Mouse (Mus musculus): ENCODE data around the gene Cyp2t4. TPM values are rescaled to one million over a fixed set of nuclear protein-coding genes. Genes with fewer than 3 reads are reported as not detected.

The Cyp2t4 gene
- polyA plus RNA-seq, 1 experiment from 2014 or later = 0.33 TPM

DNA sequence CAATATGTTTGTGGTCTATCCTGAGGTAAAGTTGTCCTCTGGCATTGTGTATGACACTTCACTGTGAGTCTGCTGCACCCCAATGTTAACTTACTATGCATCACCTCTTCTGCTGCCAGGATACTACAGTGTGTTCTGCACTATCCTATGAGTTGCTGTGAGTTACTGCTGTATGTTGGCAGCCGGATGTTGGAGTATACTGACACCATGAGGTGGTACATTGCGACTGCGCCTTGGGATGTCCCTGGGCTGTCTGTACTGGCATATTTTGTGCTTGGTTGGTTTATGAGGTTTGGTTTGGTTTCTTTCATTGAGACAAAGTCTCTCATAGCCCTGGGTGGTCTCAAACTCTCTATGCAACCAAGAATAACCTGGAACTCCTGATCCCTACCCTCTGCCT lies 25.4 kb upstream of the Cyp2t4 start:
- no peaks in the 10 kb centered on the region for H3K4me1 ChIP-seq (replicated peaks; ENCODE audit: control insufficient read depth, insufficient read depth, low read length)
- no peaks in the 10 kb centered on the region for H3K27me3 ChIP-seq (replicated peaks; ENCODE audit: control insufficient read depth, insufficient read depth, low read length)
- H3K27ac ChIP-seq (ENCODE audit: low read length) = no peak overlapping the region
- no peaks in the 10 kb centered on the region for H3K36me3 ChIP-seq (ENCODE audit: control insufficient read depth, insufficient read depth)
- 50% methylated on average over 3 of the region's 3 CpGs for WGBS
- no peaks in the 10 kb centered on the region for H3K9me3 ChIP-seq (ENCODE audit: control insufficient read depth, low read length)
- no peak overlapping the region for H3K9ac ChIP-seq (replicated peaks; ENCODE audit: low read depth, low read length)
- no peak for ATAC-seq
- H3K4me2 ChIP-seq (ENCODE audit: low read length) = no peak overlapping the region
- H3K4me3 ChIP-seq (replicated peaks; ENCODE audit: low read length) = no peak overlapping the region

DNA sequence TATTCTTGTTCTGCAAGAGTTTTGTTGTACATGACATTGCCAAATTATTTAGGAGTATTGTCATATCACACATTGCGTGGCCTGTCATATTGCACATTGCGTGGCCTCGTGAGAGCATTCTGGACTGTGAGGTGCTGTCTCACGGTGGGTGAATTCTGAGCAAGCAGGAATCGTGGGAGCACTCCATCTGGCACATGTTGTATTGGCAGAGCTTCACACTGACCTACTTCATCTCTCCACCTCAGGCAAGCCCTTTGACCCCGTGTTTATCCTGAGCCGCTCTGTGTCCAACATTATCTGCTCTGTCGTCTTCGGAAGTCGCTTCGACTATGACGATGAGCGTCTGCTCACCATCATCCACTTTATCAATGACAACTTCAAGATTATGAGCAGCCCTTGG lies 24.6 kb upstream of the Cyp2t4 start:
- Histone ChIP-seq H3K4me2 (ENCODE audit: low read length) (no peak overlapping the region), H3K27me3 (replicated peaks; ENCODE audit: control insufficient read depth, insufficient read depth, low read length) (no peaks in the 10 kb centered on the region), H3K4me3 (replicated peaks; ENCODE audit: low read length) (no peak overlapping the region), H3K4me1 (replicated peaks; ENCODE audit: control insufficient read depth, insufficient read depth, low read length) (no peaks in the 10 kb centered on the region), H3K27ac (ENCODE audit: low read length) (no peak overlapping the region), H3K36me3 (ENCODE audit: control insufficient read depth, insufficient read depth) (no peaks in the 10 kb centered on the region), H3K9me3 (ENCODE audit: control insufficient read depth, low read length) (no peaks in the 10 kb centered on the region), H3K9ac (replicated peaks; ENCODE audit: low read depth, low read length) (no peak overlapping the region)
- 95% methylated on average over 13 of the region's 13 CpGs for WGBS
- no peak for ATAC-seq

DNA sequence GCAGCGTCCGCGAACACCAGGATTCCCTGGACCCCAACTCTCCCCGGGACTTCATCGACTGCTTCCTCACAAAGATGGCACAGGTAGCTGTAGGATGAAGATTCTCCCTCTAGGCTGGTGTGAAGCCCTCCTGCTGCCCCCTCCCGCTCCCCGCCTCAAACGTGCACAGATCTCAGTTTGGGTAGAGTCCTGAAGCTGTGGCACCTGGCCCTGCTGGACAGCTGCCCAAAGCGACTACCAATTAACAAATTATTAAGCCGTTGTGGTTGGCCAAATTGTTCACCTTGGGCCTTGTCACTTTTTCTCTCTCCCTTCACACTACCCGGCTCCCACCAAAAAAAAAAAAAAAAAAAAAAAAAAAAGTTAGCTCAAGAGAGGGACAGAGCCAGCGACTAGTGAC lies 23.7 kb upstream of the Cyp2t4 start:
- no peaks in the 10 kb centered on the region for H3K27me3 ChIP-seq (replicated peaks; ENCODE audit: control insufficient read depth, insufficient read depth, low read length)
- no peak overlapping the region for H3K27ac ChIP-seq (ENCODE audit: low read length)
- no peak overlapping the region for H3K4me3 ChIP-seq (replicated peaks; ENCODE audit: low read length)
- H3K9ac ChIP-seq (replicated peaks; ENCODE audit: low read depth, low read length) = no peak overlapping the region
- no peaks in the 10 kb centered on the region for H3K4me1 ChIP-seq (replicated peaks; ENCODE audit: control insufficient read depth, insufficient read depth, low read length)
- H3K9me3 ChIP-seq (ENCODE audit: control insufficient read depth, low read length) = no peaks in the 10 kb centered on the region
- no peak overlapping the region for H3K4me2 ChIP-seq (ENCODE audit: low read length)
- WGBS = 89% methylated on average over 12 of the region's 12 CpGs
- ATAC-seq = no peak
- H3K36me3 ChIP-seq (ENCODE audit: control insufficient read depth, insufficient read depth) = no peaks in the 10 kb centered on the region

DNA sequence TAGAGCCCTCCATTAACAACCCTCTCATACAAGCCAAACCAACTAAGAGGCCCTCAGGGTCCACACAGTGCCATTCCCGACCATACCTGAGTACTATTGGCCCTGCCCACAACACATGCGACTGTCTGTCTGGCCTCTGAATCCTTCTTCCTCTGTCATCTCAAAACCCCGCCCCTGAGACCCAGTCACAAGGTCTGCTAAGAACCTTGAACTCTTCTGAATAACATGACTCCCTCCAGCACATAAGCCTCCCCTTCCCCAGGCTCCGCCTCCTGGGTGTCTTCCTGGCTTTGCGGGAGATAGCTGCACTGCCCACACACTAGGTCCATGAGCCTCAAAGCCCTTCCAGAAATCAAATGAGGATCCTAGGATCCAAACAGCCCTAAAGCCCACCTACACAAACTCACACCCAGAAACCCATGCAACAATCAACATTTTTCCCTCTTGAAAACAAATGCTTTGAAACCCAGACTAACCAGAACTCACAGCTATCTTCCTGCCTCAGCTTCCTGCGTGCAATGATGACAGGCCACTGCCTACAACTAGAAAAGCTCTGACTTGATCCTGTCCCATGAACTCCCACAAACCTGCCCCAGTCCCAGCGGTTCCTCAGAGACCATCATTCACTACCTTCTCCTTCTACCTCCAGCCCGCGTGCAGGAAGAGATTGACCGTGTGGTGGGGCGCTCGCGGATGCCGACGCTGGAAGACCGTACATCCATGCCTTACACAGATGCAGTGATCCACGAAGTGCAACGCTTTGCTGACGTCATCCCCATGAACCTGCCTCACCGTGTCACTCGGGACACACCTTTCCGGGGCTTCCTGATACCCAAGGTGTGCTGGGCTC lies 22.8 kb upstream of the Cyp2t4 start:
- no peak overlapping the region for H3K4me2 ChIP-seq (ENCODE audit: low read length)
- WGBS = 90% methylated on average over 22 of the region's 22 CpGs
- no peak overlapping the region for H3K4me3 ChIP-seq (replicated peaks; ENCODE audit: low read length)
- no peak for ATAC-seq
- H3K4me1 ChIP-seq (replicated peaks; ENCODE audit: control insufficient read depth, insufficient read depth, low read length) = no peaks in the 10 kb centered on the region
- H3K9ac ChIP-seq (replicated peaks; ENCODE audit: low read depth, low read length) = no peak overlapping the region
- no peaks in the 10 kb centered on the region for H3K9me3 ChIP-seq (ENCODE audit: control insufficient read depth, low read length)
- H3K27me3 ChIP-seq (replicated peaks; ENCODE audit: control insufficient read depth, insufficient read depth, low read length) = no peaks in the 10 kb centered on the region
- no peaks in the 10 kb centered on the region for H3K36me3 ChIP-seq (ENCODE audit: control insufficient read depth, insufficient read depth)
- H3K27ac ChIP-seq (ENCODE audit: low read length) = no peak overlapping the region

DNA sequence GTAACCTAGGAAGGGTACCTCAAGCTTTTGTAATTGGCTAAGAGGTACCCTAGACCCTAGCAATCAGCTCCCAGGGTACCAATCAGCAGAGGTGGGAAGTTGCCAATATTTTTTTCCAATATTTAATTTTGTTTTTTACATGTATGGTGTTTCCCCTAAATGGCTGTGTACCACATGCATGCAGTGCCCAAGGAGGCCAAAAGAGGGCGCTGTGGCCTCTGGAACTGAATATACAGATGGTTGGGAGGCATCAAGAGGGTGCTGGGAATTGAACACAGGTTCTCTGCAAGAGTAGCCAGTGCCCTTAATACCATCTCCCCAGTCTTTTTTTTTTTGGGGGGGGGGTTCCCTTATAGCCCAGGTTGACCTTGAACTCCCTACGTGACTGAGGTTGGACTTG lies 22.1 kb upstream of the Cyp2t4 start:
- 54% methylated on average over 2 of the region's 2 CpGs for WGBS
- Histone ChIP-seq H3K4me1 (replicated peaks; ENCODE audit: control insufficient read depth, insufficient read depth, low read length) (no peaks in the 10 kb centered on the region), H3K4me3 (replicated peaks; ENCODE audit: low read length) (no peak overlapping the region), H3K9ac (replicated peaks; ENCODE audit: low read depth, low read length) (no peak overlapping the region), H3K9me3 (ENCODE audit: control insufficient read depth, low read length) (no peaks in the 10 kb centered on the region), H3K4me2 (ENCODE audit: low read length) (no peak overlapping the region), H3K27ac (ENCODE audit: low read length) (no peak overlapping the region), H3K36me3 (ENCODE audit: control insufficient read depth, insufficient read depth) (no peaks in the 10 kb centered on the region), H3K27me3 (replicated peaks; ENCODE audit: control insufficient read depth, insufficient read depth, low read length) (no peaks in the 10 kb centered on the region)
- ATAC-seq = no peak

DNA sequence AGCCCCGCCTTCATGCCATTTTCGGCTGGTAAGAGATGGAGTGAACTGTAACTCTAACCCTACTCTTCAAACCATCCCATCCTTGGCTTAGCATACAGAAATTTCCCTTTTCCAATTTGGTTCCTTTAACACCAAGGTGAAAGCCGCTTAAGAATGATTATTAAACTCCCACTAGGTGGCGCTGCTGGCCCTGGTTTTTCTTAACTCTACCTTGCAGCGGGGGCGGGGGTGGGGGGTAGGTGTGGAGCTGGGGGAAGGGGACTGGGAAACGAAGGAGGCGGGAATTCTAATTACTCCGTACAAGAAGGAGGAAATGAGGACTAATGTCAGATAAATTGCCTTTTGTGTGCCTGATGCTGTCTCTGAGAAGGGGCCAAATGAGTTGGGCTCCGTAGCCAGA lies 20.9 kb upstream of the Cyp2t4 start:
- Histone ChIP-seq H3K4me3 (replicated peaks; ENCODE audit: low read length) (no peak overlapping the region), H3K27ac (ENCODE audit: low read length) (no peak overlapping the region), H3K4me1 (replicated peaks; ENCODE audit: control insufficient read depth, insufficient read depth, low read length) (no peaks in the 10 kb centered on the region), H3K9me3 (ENCODE audit: control insufficient read depth, low read length) (no peaks in the 10 kb centered on the region), H3K36me3 (ENCODE audit: control insufficient read depth, insufficient read depth) (no peaks in the 10 kb centered on the region), H3K27me3 (replicated peaks; ENCODE audit: control insufficient read depth, insufficient read depth, low read length) (no peaks in the 10 kb centered on the region), H3K4me2 (ENCODE audit: low read length) (no peak overlapping the region), H3K9ac (replicated peaks; ENCODE audit: low read depth, low read length) (no peak overlapping the region)
- WGBS = 14% methylated on average over 10 of the region's 10 CpGs
- no peak for ATAC-seq

DNA sequence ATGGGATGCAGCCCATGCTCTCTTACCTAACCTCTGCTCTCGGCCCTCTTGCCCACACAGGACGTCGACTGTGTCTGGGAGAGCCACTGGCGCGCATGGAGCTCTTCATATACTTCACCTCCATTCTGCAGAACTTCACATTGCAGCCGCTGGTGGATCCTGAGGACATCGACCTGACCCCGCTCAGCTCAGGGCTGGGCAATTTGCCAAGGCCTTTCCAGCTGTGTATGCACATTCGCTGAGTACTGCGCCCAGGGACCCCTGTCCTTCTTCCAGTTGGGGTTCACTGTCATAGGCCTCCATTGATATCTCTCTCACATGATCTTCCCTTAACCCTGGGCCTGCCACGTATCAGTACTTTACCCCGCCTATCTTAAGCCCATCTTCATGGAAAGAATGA lies 20.4 kb upstream of the Cyp2t4 start:
- 70% methylated on average over 12 of the region's 12 CpGs for WGBS

DNA sequence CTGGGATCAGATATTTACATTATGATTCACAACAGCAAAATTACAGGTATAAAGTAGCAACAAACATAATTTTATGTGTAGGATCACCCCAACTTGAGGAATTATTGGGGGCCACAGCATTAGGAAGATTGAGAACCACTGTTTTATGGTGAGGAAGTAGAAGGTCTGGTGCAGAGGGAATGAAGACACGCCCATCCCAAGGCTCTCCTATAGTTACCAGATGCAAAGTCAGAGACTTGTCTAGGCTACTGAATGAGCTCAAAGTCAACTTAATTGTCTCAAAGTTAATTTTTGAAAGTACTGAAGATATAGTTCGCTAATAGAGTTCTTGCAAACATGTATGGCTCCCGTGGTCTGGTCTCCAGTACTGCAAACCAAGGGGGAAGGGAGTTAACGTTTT lies 19.8 kb upstream of the Cyp2t4 start:
- Histone ChIP-seq H3K9me3 (ENCODE audit: control insufficient read depth, low read length) (no peaks in the 10 kb centered on the region), H3K4me3 (replicated peaks; ENCODE audit: low read length) (no peak overlapping the region), H3K4me1 (replicated peaks; ENCODE audit: control insufficient read depth, insufficient read depth, low read length) (no peaks in the 10 kb centered on the region), H3K36me3 (ENCODE audit: control insufficient read depth, insufficient read depth) (no peaks in the 10 kb centered on the region), H3K27ac (ENCODE audit: low read length) (no peak overlapping the region), H3K9ac (replicated peaks; ENCODE audit: low read depth, low read length) (no peak overlapping the region), H3K4me2 (ENCODE audit: low read length) (no peak overlapping the region), H3K27me3 (replicated peaks; ENCODE audit: control insufficient read depth, insufficient read depth, low read length) (no peaks in the 10 kb centered on the region)
- 80% methylated on average over 4 of the region's 4 CpGs for WGBS
- ATAC-seq = no peak

More for the DNA sequence above, 20.4 kb upstream of the Cyp2t4 start:
- Histone ChIP-seq H3K27me3 (replicated peaks; ENCODE audit: control insufficient read depth, insufficient read depth, low read length) (no peaks in the 10 kb centered on the region), H3K4me1 (replicated peaks; ENCODE audit: control insufficient read depth, insufficient read depth, low read length) (no peaks in the 10 kb centered on the region), H3K27ac (ENCODE audit: low read length) (no peak overlapping the region), H3K9me3 (ENCODE audit: control insufficient read depth, low read length) (no peaks in the 10 kb centered on the region), H3K36me3 (ENCODE audit: control insufficient read depth, insufficient read depth) (no peaks in the 10 kb centered on the region), H3K4me2 (ENCODE audit: low read length) (no peak overlapping the region), H3K4me3 (replicated peaks; ENCODE audit: low read length) (no peak overlapping the region), H3K9ac (replicated peaks; ENCODE audit: low read depth, low read length) (no peak overlapping the region)
- ATAC-seq = no peak

DNA sequence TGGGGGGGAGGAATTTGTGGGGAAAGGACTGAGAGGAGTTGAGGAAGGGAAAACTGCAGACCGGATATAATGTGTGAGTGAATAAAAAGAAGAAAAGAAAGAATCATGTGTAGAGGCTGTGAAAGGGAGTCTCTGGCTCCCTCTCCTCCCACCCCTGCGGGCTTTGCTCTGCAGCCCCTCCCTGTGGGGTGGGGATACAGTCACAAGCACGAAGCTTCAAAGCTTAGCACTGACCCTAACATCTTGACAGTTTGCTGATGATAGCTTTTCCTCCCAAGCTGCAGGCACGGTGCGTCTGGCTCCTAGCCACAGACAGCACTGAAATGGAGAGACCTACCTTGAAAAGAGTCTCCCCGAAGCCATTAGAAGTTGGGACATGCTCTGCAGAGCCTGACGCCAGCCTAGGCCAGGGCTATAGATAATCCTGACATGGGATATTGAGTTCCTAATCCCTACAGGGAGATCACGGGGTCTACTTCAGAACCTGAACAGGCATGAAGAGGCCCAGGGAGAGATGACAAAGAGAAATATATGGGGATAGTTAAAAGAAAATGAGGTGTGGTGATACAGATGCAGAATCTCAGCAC lies 17.0 kb upstream of the Cyp2t4 start:
- no peaks in the 10 kb centered on the region for H3K36me3 ChIP-seq (ENCODE audit: control insufficient read depth, insufficient read depth)
- WGBS = 66% methylated on average over 8 of the region's 8 CpGs
- H3K4me2 ChIP-seq (ENCODE audit: low read length) = no peak overlapping the region
- H3K4me1 ChIP-seq (replicated peaks; ENCODE audit: control insufficient read depth, insufficient read depth, low read length) = no peaks in the 10 kb centered on the region
- H3K27ac ChIP-seq (ENCODE audit: low read length) = no peak overlapping the region
- no peaks in the 10 kb centered on the region for H3K27me3 ChIP-seq (replicated peaks; ENCODE audit: control insufficient read depth, insufficient read depth, low read length)
- no peak overlapping the region for H3K4me3 ChIP-seq (replicated peaks; ENCODE audit: low read length)
- H3K9ac ChIP-seq (replicated peaks; ENCODE audit: low read depth, low read length) = no peak overlapping the region
- H3K9me3 ChIP-seq (ENCODE audit: control insufficient read depth, low read length) = no peaks in the 10 kb centered on the region
- no peak for ATAC-seq

Measured in forebrain, embryonic 16.5 days (tissue).